Mouse (Mus musculus) heart, embryonic 14.5 days (tissue): ENCODE results near the gene Pard6b. TPM values are rescaled to one million over a fixed set of nuclear protein-coding genes. Genes with fewer than 3 reads are reported as not detected.
"Not testable (repeated sequence)": the region's sequence is repeated elsewhere in the genome, so short reads cannot be mapped to it uniquely, and the experiment has no call there.

Experiments
- ATAC-seq: fragments of 200-750 bp; cut with Nextera tagmentation; 2 replicates; pipeline ENCODE4 v1.8.0; 2017; ENCODE audit warnings: low read depth, moderate TSS enrichment; ENCODE audit not compliant: insufficient number of reproducible peaks, insufficient read depth, low FRiP score
- H3K27ac ChIP-seq, 2 experiments: fragments of 200-500 bp in 1 of 2; fragments of 300-500 bp in 1 of 2; sonication (generic) in 1 of 2; replicated peaks in 1 of 2; 2 replicates each; pipeline ENCODE4 v1.5.1; 2012 to 2014; ENCODE audit warnings: low read depth in 2 of 2, low read length in 2 of 2, control low read depth in 1 of 2, mild to moderate bottlenecking in 1 of 2, mixed read lengths in 1 of 2; ENCODE audit not compliant: control insufficient read depth in 1 of 2, insufficient read depth in 1 of 2
- H3K27me3 ChIP-seq: fragments of 300-500 bp; sonication (generic); 2 replicates; pipeline ENCODE4 v1.6.1; 2014; ENCODE audit warnings: mild to moderate bottlenecking, low read length, control low read depth; ENCODE audit not compliant: control insufficient read depth, insufficient read depth
- H3K36me3 ChIP-seq: fragments of 300-500 bp; sonication (generic); 2 replicates; pipeline ENCODE4 v1.6.1; 2014; ENCODE audit warnings: mild to moderate bottlenecking, control low read depth, low read length, mixed read lengths; ENCODE audit not compliant: control insufficient read depth, insufficient read depth
- H3K4me1 ChIP-seq, 2 experiments: fragments of 200-500 bp in 1 of 2; fragments of 300-500 bp in 1 of 2; sonication (generic) in 1 of 2; 2 replicates each; pipeline ENCODE4 v1.6.1; 2012 to 2014; ENCODE audit warnings: low read length in 2 of 2, control low read depth in 1 of 2, mixed read lengths in 1 of 2; ENCODE audit not compliant: control insufficient read depth in 2 of 2, insufficient read depth in 2 of 2
- H3K4me2 ChIP-seq: fragments of 300-500 bp; sonication (generic); 2 replicates; pipeline ENCODE4 v1.6.1; 2014; ENCODE audit warnings: mild to moderate bottlenecking, low read length
- H3K4me3 ChIP-seq, 2 experiments: fragments of 200-500 bp in 1 of 2; fragments of 300-500 bp in 1 of 2; sonication (generic) in 1 of 2; 2 replicates each; pipeline ENCODE4 v1.5.1; 2012 to 2014; ENCODE audit warnings: low read length in 2 of 2, mild to moderate bottlenecking in 2 of 2, control low read depth in 1 of 2, low read depth in 1 of 2, moderate library complexity in 1 of 2; ENCODE audit not compliant: control insufficient read depth in 1 of 2, insufficient read depth in 1 of 2
- H3K9ac ChIP-seq: fragments of 300-500 bp; sonication (generic); 2 replicates; pipeline ENCODE4 v1.6.1; 2014; ENCODE audit warnings: mild to moderate bottlenecking, low read length
- H3K9me3 ChIP-seq: fragments of 300-500 bp; sonication (generic); 2 replicates; pipeline ENCODE4 v1.6.1; 2016; ENCODE audit warnings: low read length, control low read depth; ENCODE audit not compliant: control insufficient read depth
- WGBS: fragments of 180-500 bp; shearing (Covaris S2); extraction: QIAGEN DNeasy Blood & Tissue Kit; methylation state at CpG from one replicate; pipeline ENCODE4 v1.1.7; 2014; 5-methylcytosine and 5-hydroxymethylcytosine counted together
- polyA plus RNA-seq: library from polyadenylated mRNA; unstranded; fragments of >200 nt; fragmentation: Nextera tagmentation; extraction: Ambion mirVana; gene quantifications from 2 replicates; pipeline ENCODE4 v1.2.1, GENCODE M21; 2014

Pard6b gene
- polyA plus RNA-seq, 1 experiment from 2014 or later: 7.7 TPM

DNA sequence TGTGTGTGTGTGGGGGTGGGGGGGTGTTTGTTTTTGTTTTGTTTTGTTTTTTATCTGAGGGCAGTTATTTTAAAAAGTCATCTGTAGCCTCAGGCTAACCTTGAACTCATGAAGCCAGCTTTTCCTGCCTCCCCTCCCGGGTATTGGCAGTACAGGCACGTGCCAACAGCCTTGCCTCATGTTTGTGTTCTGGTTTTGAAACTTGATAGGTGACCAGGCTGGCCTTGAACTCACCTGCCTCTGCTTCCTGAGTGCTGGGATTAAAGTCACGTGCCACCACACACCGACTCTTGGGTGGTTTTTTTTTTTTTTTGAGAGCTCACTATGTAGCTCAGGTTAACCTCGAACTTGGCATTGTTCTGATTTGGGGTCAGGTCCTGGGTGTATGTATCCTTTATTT, 21.0 kb downstream of the Pard6b start:
- no peak overlapping the region for H3K4me3 ChIP-seq
- no peak overlapping the region for H3K4me2 ChIP-seq
- WGBS: 82% methylated on average over 5 of the region's 5 CpGs
- no peaks in the 10 kb centered on the region for H3K27me3 ChIP-seq
- no peak for ATAC-seq
- peaks cover 13% of the 10 kb centered on the region for H3K36me3 ChIP-seq
- H3K4me1 ChIP-seq: peaks cover 3 to 5% of the 10 kb centered on the region in 2 experiments; a peak in 2 of 4 replicates
- H3K9me3 ChIP-seq: no peaks in the 10 kb centered on the region
- H3K27ac ChIP-seq: no peak overlapping the region
- no peak overlapping the region for H3K9ac ChIP-seq

DNA sequence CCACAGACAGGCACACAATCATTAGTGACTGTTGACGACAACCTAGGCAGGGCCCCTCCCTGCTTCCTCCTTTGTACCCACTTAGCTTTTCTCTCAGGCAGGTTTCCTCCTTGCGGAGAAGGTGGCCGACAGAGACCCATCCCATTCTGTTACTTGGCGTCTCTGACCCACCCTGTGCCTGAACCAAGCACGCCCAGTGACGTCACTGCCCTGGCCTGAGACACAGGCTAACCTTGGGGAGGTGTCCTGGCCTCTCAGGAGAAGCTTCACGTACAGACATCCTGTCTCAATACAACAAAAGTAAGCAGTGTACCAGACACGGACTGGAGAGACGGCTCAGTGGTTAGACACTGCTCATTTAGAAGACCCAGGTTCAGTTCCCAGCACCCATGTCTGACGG, 22.5 kb downstream of the Pard6b start:
- Histone ChIP-seq H3K4me1 (peaks cover 10 to 11% of the 10 kb centered on the region in 2 experiments; a peak in 3 of 4 replicates), H3K27me3 (no peaks in the 10 kb centered on the region), H3K4me3 (no peak overlapping the region), H3K36me3 (peaks cover 12% of the 10 kb centered on the region), H3K4me2 (no peak overlapping the region), H3K9ac (no peak overlapping the region), H3K27ac (no peak overlapping the region), H3K9me3 (no peaks in the 10 kb centered on the region)
- WGBS: 88% methylated on average over 10 of the region's 10 CpGs
- no peak for ATAC-seq

DNA sequence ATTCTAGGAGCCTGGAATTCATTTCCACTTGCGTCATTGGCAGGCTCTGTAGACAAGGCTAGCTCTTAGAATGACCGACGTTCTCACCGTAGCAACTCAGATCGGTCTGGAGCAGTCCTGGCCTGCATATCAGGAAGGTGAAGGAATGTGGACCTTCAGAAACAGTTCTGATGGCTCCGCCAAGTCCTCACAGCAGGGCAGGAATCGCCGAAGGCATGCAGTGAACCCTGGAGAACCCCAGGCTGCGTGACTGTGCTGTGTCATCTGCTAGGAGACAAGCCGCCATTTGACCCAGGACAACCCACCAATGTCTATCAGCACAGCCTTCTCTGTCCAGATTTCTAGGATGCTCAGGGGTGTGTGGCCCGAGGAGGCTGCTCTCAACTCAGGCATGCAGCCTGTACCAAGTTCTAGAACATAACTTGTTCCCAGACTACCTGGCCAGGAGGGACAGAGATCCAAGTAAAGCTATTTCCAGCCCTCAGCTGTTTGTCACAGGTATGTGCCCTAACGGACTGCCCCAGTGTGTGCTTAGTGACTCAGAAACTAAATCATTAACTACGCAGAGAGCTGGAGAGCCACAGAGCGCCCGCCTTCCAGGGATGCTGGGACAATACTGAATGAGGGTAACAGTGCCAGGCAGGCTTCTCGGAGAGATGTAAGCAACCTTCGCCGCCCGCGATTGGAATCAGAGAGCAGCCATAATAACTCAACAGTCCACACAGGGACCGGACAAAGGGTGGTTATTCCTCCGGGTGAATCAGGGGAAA, 23.8 kb downstream of the Pard6b start:
- Histone ChIP-seq H3K9ac (no peak overlapping the region), H3K4me1 (peaks cover 10 to 11% of the 10 kb centered on the region in 2 experiments; a peak in 3 of 4 replicates), H3K27ac (no peak overlapping the region), H3K4me3 (no peak overlapping the region), H3K4me2 (no peak overlapping the region), H3K27me3 (no peaks in the 10 kb centered on the region), H3K9me3 (no peaks in the 10 kb centered on the region), H3K36me3 (peaks cover under 1% of the 10 kb centered on the region; the same call in 1 of the 2 replicates)
- no peak for ATAC-seq
- 73% methylated on average over 22 of the region's 22 CpGs for WGBS

DNA sequence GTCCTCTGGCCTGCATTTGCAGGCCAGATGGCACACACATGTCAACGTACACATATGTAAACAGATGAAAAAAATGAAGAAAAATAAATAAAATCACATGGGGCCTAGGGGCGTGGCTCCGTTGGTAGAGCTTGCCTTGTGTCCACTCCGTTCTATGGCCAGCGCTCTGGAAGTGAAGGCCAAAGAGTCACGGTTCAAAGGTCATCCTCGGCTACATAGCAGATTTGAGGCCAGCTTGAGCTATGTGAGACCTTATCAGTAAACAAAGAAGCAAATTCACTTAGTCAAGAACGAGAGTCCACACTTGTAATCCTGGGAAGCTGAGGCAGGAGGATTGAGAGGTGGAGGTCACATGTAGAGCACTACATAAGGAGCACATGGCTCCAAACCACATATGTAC, 24.5 kb downstream of the Pard6b start:
- no peaks in the 10 kb centered on the region for H3K27me3 ChIP-seq
- ATAC-seq: no peak
- H3K9ac ChIP-seq: no peak overlapping the region
- H3K27ac ChIP-seq: no peak overlapping the region
- no peak overlapping the region for H3K4me3 ChIP-seq
- 80% methylated on average over 8 of the region's 8 CpGs for WGBS
- peaks cover 10 to 11% of the 10 kb centered on the region in 2 experiments; a peak in 3 of 4 replicates for H3K4me1 ChIP-seq
- no peak overlapping the region for H3K4me2 ChIP-seq
- H3K36me3 ChIP-seq: no peaks in the 10 kb centered on the region; the same call in 1 of the 2 replicates
- H3K9me3 ChIP-seq: no peaks in the 10 kb centered on the region

DNA sequence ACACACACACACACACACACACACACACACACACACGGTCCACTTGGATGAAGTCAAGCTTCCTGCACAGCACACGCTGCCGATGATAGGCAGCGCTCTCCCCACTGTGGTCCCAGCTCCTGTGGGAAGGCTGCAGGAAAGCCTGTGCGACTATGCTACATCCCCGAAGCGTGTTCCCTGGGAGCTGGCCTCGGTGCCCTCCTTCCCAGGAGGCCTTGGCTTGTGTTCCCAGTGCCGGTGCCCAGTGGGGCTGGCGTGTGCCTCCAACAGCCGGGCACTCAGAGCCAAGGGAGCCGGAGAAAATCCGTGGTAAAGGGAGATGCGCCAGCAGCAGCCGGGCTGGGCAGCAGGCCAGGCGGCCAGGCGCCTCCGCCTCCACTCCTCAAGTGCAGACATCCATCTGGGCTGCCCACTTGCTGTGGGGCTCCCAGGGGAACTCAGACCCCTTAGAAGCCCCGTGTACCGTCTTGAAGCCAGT, 25.9 kb downstream of the Pard6b start:
- peak; percentile 43; the same call in 1 of the 2 replicates for ATAC-seq
- Histone ChIP-seq H3K4me2 (peak overlapping the region; percentile 64), H3K9ac (peak overlapping the region; percentile 51), H3K36me3 (no peaks in the 10 kb centered on the region), H3K27me3 (no peaks in the 10 kb centered on the region), H3K27ac (peak overlapping the region; percentile 43 to 82; a peak in 3 of 4 replicates), H3K4me1 (peaks cover 10 to 11% of the 10 kb centered on the region in 2 experiments; a peak in 3 of 4 replicates), H3K9me3 (no peaks in the 10 kb centered on the region), H3K4me3 (peak overlapping the region; percentile 7 to 26; a peak in 3 of 4 replicates)
- 35% methylated on average over 20 of the region's 20 CpGs for WGBS

DNA sequence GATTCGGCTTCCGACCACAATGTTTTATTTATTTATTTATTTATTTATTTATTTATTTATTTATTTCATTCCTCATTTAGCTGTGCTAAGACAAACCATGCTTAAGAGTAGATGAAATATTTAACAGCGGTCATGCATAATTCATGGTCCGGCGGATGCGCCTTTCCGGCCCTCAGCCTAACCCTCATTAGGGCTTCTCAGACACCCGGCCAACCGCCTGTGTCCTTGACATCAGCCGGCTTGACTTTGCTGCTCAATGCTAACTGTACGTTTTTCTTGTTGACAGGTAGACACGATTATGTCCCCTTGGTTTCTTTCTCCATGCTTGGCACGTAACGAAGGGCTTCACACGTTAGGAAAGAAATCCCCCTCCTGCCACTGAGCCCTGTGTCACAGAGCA, 26.6 kb downstream of the Pard6b start:
- Histone ChIP-seq H3K4me3 (no peak overlapping the region), H3K4me2 (peak overlapping the region; percentile 64), H3K27me3 (no peaks in the 10 kb centered on the region), H3K9me3 (no peaks in the 10 kb centered on the region), H3K36me3 (no peaks in the 10 kb centered on the region), H3K9ac (no peak overlapping the region; the same call in 1 of the 2 replicates), H3K4me1 (peaks cover 10 to 11% of the 10 kb centered on the region in 2 experiments; a peak in 3 of 4 replicates), H3K27ac (peak overlapping the region; percentile 42 to 82; a peak in 3 of 4 replicates)
- ATAC-seq: no peak
- 49% methylated on average over 15 of the region's 15 CpGs for WGBS

DNA sequence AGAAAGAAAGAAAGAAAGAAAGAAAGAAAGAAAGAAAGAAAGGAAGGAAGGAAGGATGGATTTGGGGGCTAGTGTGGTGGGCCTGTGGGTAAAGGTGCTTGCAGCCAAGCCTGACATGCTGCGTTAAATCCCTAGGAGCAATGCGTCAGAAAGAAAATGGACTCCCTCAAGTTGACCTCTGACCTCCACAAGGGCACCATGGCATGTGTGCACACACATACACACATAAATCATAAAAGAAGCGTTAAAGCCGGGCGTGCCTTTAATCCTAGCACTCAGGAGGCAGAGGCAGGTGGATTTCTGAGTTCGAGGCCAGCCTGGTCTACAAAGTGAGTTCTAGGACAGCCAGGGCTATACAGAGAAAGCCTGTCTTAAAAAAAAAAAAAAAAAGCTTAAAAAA, 27.1 kb downstream of the Pard6b start:
- not testable (repeated sequence) for H3K27ac ChIP-seq, H3K9me3 ChIP-seq, H3K36me3 ChIP-seq, ATAC-seq, H3K4me2 ChIP-seq, H3K9ac ChIP-seq, H3K27me3 ChIP-seq, H3K4me3 ChIP-seq
- peaks cover 10 to 11% of the 10 kb centered on the region in 2 experiments; a peak in 3 of 4 replicates for H3K4me1 ChIP-seq
- WGBS: 96% methylated on average over 6 of the region's 6 CpGs
